Mouse (Mus musculus): ENCODE measurements around the gene Arhgef40.

- TF ChIP-seq CTCF (IDR thresholded peaks at IDR 0.05; ENCODE audit: insufficient read depth, low read length) (no peak), POLR2A (IDR thresholded peaks at IDR 0.05; ENCODE audit: borderline replicate concordance, extremely low read depth, low read depth, low read length) (no peak)
These were observed 2.7 kb downstream of the Arhgef40 start for GRCm38 (mm10) chr14:51987177-51987576.
